ENCODE assay signal across 8 mouse cellular contexts in the genomic region with DNA sequence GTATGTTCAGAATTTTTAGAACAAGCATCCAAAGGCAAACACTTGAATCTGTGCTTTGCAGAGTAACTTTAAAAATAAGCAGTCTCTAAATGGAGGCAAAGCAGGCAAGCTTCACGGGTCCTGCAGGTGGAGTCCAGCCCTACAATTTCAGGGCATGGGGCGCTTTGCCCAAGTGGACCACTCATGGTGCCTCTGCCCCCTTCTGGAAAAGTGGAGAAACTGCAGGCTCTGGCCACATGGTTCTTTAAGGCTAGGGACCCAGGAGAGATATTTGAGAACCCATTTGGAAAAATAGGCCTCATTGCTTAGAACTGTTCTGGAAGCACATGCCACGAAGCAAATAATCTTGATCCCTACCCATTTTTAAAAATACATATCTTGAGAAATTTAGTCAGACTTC. TPM values are rescaled to one million over a fixed set of nuclear protein-coding genes. Genes with fewer than 3 reads are reported as not detected.
DNase-seq lines count a peak whose midpoint lies in the region; ATAC-seq and TF ChIP-seq lines count a peak whose summit lies in the region.

No protein-coding gene starts in this region.

- H3K9me3 ChIP-seq in lung, embryonic 14.5 days (ENCODE audit: low read depth, low read length): no peaks in the 10 kb centered on the region

- intact Hi-C loops in gastrocnemius, postnatal 14 days (cut with DNase I; ENCODE audit: low total_unique reads): loop anchor here (2.0 kb wide), 1 partner anchor 88 kb away; no protein-coding TSS in a partner anchor

- no peak overlapping the region for H3K27ac ChIP-seq in lung, embryonic 14.5 days (ENCODE audit: low read depth)

- no peak overlapping the region for H3K9ac ChIP-seq in lung, embryonic 14.5 days

- TF ChIP-seq CTCF in lung, embryonic 14.5 days (IDR thresholded peaks at IDR 0.05; ENCODE audit: low read depth): peak; percentile 90

- H3K27me3 ChIP-seq in lung, embryonic 14.5 days (ENCODE audit: insufficient read depth, low read length): no peaks in the 10 kb centered on the region

- DNase-seq in A20 (ENCODE audit: low read depth, low spot score): peak; percentile 85
- DNase-seq in MN1 (ENCODE audit: low spot score): peak; percentile 82
- DNase-seq in cerebellum, postnatal 10 days: peak; percentile 87 to 90
- peak; percentile 82 for DNase-seq in gastrocnemius, postnatal 14 days
- peak; percentile 71 to 84 for DNase-seq in kidney, postnatal 36 days
- DNase-seq in lung, embryonic 14.5 days: peak; percentile 90
- peak; percentile 19 for DNase-seq in right cerebral cortex, postnatal 25 days
- peak; percentile 64 for DNase-seq in urinary bladder, postnatal 25 days (ENCODE audit: low spot score)

- no peak overlapping the region for H3K4me3 ChIP-seq in lung, embryonic 14.5 days (ENCODE audit: low read depth, low read length)

- no peak overlapping the region for H3K4me2 ChIP-seq in lung, embryonic 14.5 days

- 12% methylated on average over 3 of the region's 3 CpGs for WGBS in lung, embryonic 14.5 days

- no peaks in the 10 kb centered on the region for H3K36me3 ChIP-seq in lung, embryonic 14.5 days (ENCODE audit: insufficient read depth)

- no peaks in the 10 kb centered on the region for H3K4me1 ChIP-seq in lung, embryonic 14.5 days (ENCODE audit: insufficient read depth)

- ATAC-seq in lung, embryonic 14.5 days (ENCODE audit: insufficient read depth): no peak

RNA-seq across cellular contexts. Expression of gene Elmsan1, which starts 30.5 kb away (rescaled TPM):
- total RNA-seq in gastrocnemius, postnatal 14 days (2021): 10 to 100 TPM; 10.8 to 11.2 TPM
- 11.3 and 12.3 TPM in 2 replicates for polyA plus RNA-seq in lung, embryonic 14.5 days (2014; fragmentation: Nextera tagmentation; extraction: Ambion mirVana)

RNA-seq across cellular contexts. Expression of gene Ptgr2, which starts 35.8 kb away (rescaled TPM):
- total RNA-seq in gastrocnemius, postnatal 14 days (2021): 10 to 100 TPM; 64.0 to 68.9 TPM
- polyA plus RNA-seq in lung, embryonic 14.5 days (2014; fragmentation: Nextera tagmentation; extraction: Ambion mirVana): 17.2 and 19.6 TPM in 2 replicates

Comparison
In these comparisons a context has a peak if more than half of its experiments do, and no peak if none do; other contexts are left out.
1. DNase-seq: peak in every context shown above with its lines; median percentile 90 in lung, embryonic 14.5 days; 88 in cerebellum, postnatal 10 days; 85 in A20; 82 in MN1; 82 in gastrocnemius, postnatal 14 days; 78 in kidney, postnatal 36 days; 64 in urinary bladder, postnatal 25 days; 19 in right cerebral cortex, postnatal 25 days.